Mouse (Mus musculus) Muller cell, postnatal 12 days (primary cell): ENCODE data around the gene Upp2.
A peak's percentile ranks its signal among the peaks of the same experiment; 100 is the strongest.

Source experiments
- DNase-seq: peaks from one replicate; pipeline ENCODE4 v3.0.0-alpha.2; 2015; ENCODE audit errors: inconsistent ontology term

The Upp2 gene

GRCm38 (mm10) chr2:58758081-58758480 is 191.0 kb downstream of the Upp2 start:
- peak; percentile 69 for DNase-seq

- DNase-seq: no peak
Observed at GRCm38 (mm10) chr2:58759676-58760075, 192.6 kb downstream of the Upp2 start.

- DNase-seq: no peak
Observed at GRCm38 (mm10) chr2:58765141-58765540, 198.0 kb downstream of the Upp2 start.

- DNase-seq: no peak
Observed at GRCm38 (mm10) chr2:58773833-58774232, 206.7 kb downstream of the Upp2 start.

DNA sequence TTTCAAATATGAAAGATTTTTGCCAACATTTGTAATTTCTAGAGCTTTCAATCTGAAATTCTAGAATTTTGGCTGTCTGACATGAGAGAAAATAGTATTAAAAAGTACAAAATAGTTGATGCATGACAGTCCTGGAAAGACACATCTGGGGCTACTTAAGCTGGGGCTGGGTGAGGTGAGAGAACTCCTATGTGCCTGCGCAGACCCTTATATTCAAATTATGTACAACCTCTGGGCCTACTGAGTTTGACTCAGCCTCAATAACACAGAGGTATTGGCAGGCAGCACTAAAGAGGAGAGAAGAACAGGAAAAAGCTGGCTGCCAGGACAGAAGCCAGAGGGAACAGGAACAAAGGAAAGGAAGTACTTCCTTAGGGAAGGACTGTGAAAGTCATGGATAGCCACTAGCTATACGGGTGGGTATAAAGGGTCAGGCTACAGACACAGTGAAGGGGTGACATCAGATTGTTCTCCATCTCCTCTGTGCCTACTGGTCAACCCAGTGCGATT is 211.9 kb downstream of the Upp2 start:
- DNase-seq: no peak

GRCm38 (mm10) chr2:58783526-58783925 is 216.4 kb downstream of the Upp2 start:
- DNase-seq: no peak

DNA sequence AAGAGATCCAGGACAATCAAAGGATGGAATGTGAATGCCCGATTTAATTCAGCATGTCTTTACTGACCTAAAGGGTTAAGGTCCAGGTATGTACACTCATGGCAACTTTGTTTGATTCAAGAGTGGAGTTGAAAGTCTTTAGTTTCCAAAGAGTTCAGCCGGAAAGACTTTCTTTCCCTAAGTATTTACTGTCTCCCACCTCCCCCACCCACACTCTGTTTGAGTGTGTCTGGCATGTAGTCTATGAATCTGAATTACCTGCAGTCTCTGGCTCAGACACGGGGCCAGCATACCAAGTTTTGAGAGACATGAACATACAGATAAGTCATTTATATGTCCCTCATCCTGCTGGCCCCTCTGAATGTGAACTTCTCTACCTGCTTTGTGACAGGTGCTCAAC is 219.1 kb downstream of the Upp2 start:
- DNase-seq: no peak

- no peak for DNase-seq
Observed at GRCm38 (mm10) chr2:58786681-58787080, 219.6 kb downstream of the Upp2 start.

DNA sequence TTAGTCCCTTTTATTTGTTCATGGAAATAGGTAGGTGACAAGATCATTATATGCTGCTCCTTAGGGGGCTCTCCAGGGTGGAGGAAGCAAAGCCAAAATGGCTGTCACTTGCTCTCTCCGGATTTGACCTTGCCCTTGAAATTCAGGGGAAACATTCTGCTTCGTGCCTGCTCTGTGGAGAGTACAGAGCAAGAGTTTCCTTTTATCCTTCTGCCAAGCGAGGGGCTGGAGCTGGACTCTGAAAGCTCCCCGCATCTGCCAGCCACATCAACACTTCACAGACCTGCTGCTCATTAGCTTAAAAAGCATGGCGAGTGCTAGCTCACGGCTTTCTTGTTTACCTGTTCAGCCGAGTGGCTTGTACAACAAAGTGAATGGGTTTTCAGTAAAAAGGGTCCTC is 220.3 kb downstream of the Upp2 start:
- DNase-seq: no peak

DNA sequence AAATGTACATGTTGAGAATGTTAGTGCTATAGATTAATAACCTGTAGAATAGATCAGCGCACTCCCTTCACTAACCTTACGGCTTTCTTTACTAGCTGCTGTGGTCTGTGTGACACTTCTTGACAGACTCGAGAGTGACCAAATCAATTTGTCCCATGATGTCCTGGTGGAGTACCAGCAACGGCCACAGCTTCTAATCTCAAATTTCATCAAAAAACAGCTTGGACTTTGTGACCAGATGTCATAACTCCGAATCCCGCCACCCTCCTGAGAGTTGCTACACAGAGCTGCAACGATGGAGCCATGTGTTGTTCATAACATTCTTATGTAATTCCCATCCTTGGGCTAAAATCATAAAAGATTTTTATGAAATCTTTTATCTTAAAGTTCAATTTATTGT is 222.8 kb downstream of the Upp2 start:
- no peak for DNase-seq

DNA sequence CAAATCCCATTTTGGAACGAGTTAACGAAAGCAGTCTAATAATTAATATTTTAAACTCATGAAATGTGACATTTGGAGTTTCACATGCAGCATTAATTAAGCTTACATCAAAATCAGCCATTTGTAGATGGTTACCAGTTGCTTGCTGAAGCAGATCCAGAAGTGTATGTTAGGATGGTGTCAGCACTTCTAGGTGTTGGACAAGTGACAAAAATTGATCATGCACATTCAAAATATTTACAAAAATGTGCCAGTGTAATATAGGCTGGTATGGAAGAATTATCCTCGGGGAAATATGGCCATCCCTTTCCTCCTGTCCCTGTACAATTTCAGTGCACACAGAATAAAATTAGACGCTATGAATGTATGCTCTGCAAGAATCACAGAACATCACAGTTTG is 223.3 kb downstream of the Upp2 start:
- no peak for DNase-seq

DNA sequence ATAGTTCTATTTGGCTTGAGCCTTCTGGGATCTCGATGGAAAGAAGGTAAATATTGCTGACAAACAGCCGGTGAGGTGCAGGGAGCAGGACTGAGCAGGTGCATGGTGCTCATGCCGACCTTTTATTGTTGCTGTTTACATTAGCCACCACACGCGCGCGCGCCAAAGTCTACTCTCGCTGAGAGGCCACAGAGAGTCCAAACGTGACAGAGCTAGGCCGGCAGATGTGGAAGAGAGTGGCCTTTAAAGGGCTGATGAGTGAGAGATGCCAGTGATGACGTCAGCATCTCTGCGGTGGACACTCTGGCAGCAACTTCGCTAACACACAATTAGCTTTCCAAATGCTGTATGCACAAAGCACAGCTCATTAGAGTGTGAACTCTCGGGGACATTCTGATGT is 227.4 kb downstream of the Upp2 start:
- peak; percentile 11 for DNase-seq

DNA sequence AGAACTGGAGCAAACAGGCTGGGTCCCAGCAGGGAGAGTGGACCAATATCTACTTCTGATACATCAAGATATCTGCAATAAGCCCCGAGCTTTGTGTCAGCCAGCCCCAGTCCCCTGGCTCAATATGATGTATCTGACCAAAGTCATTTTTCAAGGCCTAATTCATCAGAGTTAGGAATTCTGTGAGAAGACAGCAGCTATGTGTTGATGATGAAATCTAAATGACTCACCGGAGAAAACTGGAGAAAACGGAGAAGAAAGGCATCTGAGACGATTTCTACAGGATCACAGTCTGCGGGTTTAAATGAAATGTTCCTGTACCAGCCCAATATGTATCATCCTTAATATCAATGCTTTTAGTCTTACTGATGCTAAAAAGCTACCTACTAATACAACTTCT is 228.3 kb downstream of the Upp2 start:
- peak; percentile 34 for DNase-seq

DNA sequence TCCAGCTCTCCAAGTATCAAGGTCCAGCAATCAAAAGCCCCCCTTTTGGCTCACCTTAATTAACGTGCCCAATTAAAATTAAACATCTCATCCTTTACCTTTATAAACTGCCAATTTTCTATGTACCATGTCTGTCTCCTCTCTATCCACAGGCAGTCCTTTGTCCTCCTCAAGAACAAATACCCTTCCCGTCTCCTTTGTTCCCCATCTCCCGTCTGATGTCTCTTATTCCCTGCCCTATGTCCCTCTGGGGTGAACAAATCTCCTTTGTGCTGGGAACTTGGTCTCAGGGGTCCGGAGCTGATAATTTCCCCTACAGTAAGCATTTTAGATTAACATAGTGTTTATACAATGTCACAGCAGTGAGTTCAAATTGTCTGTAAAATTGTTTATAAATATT is 230.4 kb downstream of the Upp2 start:
- DNase-seq: no peak

DNA sequence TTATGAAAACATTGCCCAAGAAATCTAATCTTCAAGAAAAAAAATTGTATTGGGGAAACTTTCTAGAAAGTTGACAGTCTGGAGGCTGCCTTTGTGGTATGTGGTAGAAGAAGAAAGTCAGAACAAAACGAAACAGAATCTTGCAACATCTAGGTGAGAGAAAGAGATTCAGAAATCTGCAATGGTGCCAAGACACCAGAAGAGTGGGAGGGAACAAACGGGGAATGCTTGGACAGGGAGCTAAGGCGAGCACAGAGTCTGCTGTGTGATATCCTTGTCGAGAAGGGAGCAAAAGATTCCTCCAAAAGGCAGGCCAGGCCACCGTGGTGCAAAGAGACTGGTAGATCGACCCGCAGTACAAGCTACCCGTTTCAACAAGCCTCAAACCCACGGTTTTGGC is 232.0 kb downstream of the Upp2 start:
- DNase-seq: no peak

DNA sequence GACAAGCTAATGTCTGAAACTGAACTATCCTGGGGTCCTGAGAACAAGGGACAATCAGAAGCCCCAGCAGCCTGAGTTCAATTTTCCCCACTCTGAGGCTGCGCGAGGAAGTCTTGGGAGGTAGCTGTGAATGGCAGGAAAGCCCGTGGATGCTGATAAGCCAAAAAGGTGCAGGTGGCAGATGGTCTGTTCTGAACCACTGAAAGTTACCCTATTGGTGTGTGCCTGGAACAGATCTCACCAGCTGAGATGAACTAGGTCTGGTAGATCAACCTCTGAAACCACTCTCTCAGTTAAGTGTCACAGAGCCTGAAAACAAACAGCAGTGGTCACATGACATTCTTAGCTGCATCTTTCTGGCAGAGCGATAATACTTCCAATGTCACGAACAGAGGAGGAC is 232.5 kb downstream of the Upp2 start:
- DNase-seq: no peak

DNA sequence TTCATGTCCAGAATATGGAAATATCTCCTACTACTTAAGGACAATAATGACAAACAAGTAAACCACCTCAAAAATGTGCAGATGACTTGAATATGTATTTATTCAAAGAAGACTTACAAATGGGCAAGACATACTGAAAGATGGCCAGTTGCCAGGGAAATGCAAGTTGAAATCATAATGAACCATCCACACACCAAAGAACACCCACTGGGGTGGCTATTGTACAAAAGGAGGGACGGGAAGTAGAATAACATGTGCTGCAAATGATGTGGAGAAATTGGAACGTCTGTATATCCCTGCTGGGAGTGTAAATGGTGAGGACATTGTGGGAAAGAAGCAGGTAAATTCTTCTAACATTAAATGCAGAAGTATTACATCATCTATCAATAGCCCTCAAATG is 245.8 kb downstream of the Upp2 start:
- DNase-seq: no peak

DNA sequence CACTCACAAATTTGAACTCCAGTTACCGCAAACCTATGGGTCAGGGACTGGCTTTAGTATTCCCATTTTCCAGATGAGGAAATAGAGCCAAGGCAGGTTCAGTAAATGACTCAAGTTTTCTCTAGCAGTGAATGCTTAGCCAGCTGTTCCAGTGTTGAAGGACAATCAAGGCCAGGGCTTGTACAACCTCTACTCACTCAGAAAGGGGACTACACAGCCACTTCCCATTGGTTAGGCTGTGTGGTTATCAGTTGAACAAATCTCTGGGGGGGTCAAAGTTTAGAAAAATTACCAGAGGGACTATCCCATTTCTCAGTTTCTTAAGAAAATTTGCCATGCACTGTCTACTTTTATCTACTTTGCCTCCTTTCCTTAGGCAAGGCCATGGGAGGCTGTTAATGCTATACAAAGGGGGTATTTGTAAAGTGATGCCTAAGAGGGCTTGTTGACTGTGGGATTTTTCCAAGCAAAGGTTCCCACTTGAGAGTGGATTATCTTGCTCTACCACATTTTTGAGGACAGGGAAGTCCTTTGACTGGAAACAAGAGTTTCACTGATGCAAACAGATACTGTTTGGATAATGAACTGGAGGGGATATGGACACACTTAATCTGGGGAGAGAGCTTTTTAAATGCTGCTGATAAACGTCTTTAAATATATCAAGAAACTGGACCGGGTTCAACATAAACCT is 262.0 kb downstream of the Upp2 start:
- no peak for DNase-seq

GRCm38 (mm10) chr2:58829981-58830742 is 263.1 kb downstream of the Upp2 start:
- DNase-seq: no peak

GRCm38 (mm10) chr2:58832253-58832980 is 265.3 kb downstream of the Upp2 start:
- no peak for DNase-seq

GRCm38 (mm10) chr2:58841021-58841420 is 273.9 kb downstream of the Upp2 start:
- DNase-seq: no peak

- no peak for DNase-seq
Observed at GRCm38 (mm10) chr2:58842443-58842842, 275.3 kb downstream of the Upp2 start.
